Mouse (Mus musculus) cerebellum, postnatal 14 days (tissue): Measurements from ENCODE around the gene Mapk6.
"Not testable (repeated sequence)": the region's sequence is repeated elsewhere in the genome, so short reads cannot be mapped to it uniquely, and the experiment has no call there.

Experiments used
- DNase-seq, 2 experiments: peaks; one replicate each; pipeline ENCODE4 v3.0.0; 2021; ENCODE audit warnings: mixed read lengths in 2 of 2

Mapk6 gene

DNA sequence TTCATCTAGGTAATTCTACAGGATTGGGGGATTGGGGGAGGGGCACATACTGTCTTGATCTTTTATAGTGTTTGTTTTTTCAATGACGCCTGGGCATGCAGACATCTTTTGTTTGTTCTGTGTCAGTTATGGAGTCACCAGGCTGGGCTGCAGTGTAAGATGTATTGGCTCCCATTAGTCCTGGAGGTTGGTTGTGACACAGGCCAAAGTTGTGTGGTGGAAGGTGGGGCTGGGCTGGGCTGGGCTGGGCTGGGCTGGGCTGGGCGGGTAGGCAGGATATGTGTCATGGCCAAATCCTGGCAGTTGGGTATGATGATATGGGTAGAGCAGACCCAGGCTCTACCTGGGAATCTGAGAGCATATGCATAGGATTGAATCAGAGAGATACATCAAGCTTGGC, 31.0 kb downstream of the Mapk6 start:
- DNase-seq: no peak

DNA sequence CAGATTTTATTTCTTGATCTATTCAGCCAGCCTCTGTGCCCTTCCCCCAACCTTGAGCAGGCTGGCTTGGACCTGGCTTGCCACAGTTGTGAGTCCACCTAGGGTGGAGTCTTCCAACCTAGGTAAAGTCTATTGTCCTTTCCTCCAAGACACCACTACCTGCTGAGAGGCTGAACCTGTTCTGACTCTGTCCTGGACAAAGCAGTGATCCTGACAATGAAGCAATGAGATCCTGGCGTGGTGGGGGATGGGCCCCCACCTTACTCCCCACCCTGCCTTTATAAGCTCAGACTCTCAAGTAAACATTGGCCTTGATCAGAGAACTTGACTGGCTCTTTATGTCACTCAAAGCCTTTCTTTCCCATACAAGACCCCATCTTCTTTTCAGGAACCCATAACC, 33.4 kb downstream of the Mapk6 start:
- DNase-seq: no peak

- DNase-seq: peak; percentile 61 to 81
Observed at GRCm38 (mm10) chr9:75375606-75376005, 34.2 kb downstream of the Mapk6 start.

DNA sequence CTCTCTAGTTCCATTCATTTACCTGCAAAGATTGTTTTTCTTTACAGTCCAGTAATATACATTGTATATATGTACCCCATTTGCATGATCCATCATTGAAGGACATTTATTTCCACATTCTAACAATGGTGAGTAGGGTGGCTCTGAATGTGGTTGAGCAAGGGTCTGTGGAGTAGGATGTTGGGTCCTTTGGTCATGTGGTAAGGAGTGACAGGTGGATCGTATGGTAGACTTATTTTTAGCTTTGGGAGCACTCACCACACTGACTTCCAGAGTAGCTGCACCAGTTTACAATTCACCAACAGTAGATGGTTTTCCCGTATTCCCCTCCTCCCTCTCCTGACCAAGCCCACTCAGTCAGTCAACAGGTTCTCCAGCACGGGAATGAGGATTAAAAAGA, 41.0 kb downstream of the Mapk6 start:
- no peak for DNase-seq

DNA sequence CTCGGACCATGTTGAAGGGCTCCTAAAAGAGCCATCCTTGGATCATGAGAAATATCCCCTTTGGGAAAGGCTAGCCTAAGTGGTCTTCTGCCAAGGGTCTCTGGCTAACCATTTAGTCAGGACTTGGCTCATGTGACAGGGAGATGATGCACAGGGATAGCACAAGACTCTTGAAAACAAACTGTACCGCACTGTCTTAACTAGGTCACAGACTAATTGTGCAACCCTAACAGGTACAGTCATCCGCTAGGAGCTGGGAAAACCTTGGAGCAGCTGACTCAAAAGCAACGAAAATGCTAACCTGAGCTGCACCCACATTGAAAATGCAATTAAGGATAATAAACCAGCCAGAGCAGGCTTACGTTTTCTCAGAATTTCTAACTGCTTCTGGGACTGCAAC, 43.6 kb downstream of the Mapk6 start:
- no peak for DNase-seq

- DNase-seq: no peak
Observed at GRCm38 (mm10) chr9:75365195-75365594, 44.6 kb downstream of the Mapk6 start.

GRCm38 (mm10) chr9:75363702-75364101, 46.1 kb downstream of the Mapk6 start:
- not testable (repeated sequence) for DNase-seq

DNA sequence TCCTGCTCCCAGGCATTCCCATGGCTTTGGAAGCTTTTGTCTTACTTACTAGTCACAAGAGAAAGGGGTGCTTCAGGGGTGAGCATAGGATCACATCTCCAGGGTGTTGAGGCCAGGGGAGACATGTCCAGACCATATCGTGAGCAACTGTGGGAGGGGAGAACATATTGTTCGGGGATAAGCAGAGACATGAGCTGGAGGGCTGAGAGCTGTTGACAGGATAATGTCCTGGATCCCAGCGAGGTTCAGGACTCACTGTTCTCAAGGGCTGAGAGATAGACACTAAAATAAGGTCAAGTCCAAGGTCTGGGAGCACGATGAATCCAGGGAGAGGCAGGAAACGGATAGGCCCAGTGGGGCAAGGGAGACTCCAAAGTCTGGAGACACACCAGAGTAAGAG, 46.8 kb downstream of the Mapk6 start:
- no peak for DNase-seq

GRCm38 (mm10) chr9:75362201-75362600, 47.6 kb downstream of the Mapk6 start:
- DNase-seq: no peak

- peak; percentile 87 to 95 for DNase-seq
Observed at GRCm38 (mm10) chr9:75361699-75362098, 48.1 kb downstream of the Mapk6 start.

DNA sequence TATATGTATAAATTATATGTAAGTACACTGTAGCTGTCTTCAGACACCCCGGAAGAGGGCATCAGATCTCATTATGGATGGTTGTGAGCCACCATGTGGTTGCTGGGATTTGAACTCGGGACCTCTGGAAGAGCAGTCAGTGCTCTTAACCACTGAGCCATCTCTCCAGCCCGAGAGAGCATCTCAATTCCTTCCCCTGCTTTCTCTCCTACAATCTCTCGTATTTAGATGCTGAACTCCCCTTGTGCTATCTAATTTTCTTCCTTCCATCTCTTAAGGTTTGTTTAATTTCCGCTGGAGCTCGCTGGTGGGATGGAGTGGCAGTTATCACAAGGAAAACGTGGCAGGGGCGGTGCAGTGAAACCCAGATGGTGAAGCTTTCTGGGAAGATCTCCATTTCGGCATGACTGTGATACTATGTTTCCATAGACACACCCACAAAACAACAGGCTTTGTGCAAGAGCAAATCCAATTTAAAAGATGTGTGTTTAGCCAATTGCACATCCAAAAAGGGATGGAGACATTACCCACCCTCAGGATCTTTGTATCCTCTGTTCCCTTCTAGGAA, 52.6 kb downstream of the Mapk6 start:
- no peak for DNase-seq

- no peak for DNase-seq
Observed at GRCm38 (mm10) chr9:75355783-75356182, 54.0 kb downstream of the Mapk6 start.

DNA sequence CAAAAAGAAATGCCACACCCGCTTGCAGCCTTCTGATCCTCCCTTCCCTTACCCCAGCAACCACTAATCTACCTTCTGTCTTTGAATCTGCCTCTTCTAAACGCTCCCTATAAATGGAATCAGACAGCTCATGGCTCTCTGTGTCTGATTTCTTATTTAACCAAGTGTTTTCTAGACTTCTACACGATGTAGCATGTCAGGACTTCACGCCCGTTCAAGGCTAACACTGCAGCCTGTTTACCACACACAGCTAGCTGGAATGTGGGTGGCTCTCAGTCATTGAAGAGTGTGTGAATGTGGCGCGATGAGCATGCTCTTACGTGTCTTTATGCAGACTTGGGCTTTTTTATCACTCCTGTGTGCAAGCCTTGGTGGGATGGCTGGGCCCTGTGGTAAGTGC, 56.7 kb downstream of the Mapk6 start:
- no peak for DNase-seq

- DNase-seq: no peak
Observed at GRCm38 (mm10) chr9:75348641-75349040, 61.2 kb downstream of the Mapk6 start.

- DNase-seq: peak in 1 of 2 experiments; percentile 16
Observed at GRCm38 (mm10) chr9:75348066-75348465, 61.7 kb downstream of the Mapk6 start.

DNA sequence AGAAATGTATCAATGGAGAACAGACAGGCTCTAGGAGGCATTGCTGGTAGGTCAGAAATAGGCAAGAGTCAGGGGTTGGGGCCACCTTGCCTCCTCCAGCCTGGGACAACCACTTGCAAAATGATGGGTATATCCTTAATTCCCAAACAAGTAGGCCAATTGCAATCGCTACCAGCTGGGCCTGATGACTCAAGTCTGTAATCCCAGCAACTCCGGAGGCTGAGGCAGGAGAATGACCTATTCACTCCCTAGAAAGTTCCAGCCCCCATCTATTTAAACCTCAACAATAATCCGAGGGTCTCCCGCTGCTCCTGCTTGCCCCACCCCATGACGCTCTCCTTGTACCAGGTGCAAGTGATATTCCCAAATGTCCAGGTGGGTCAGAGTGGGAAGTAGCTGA, 62.3 kb downstream of the Mapk6 start, which contains the start of gene Bcl2l10:
Gene Bcl2l10, plus strand, starts transcription at position 301 of the 400 bp plus-strand sequence.
- DNase-seq: no peak

- no peak for DNase-seq
Observed at GRCm38 (mm10) chr9:75342433-75342832, 67.4 kb downstream of the Mapk6 start.

DNA sequence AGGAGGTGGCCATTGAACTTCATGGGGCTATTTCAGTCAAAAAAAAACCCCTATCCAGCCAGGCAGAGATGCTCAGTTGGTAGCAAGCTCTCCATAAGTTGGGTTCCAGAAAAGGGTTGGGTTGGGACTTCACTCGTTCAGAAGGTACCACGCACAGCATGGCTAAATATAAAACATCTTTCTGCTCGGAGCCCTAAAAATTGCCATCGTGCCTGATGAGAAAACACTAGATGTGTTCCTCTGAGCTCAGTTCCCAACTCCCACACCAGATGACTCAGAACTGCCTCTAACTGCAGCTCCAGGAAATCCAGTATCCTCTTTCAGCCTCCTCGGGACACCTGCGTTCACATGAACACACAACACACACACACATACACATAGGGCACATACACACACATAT, 71.8 kb downstream of the Mapk6 start:
- DNase-seq: no peak

DNA sequence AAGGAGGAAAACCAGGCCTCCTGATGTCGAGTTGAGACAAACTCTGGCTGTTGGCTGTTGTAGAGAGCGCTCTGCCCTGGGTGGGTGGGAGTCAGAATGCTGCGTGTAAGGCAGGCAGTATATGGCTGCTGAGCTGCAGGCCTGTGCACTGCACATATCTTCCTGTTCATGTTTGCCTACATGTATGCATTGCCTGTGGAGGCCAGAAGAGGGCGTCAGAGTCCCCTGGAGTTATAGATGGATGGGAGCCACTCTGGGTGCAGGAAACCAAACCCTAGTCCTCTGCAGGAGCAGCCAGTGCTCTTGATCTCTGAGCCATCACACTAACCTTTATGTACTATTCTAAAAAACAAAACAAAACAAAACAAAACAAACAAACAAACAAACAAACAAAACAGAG, 75.4 kb downstream of the Mapk6 start:
- no peak for DNase-seq

DNA sequence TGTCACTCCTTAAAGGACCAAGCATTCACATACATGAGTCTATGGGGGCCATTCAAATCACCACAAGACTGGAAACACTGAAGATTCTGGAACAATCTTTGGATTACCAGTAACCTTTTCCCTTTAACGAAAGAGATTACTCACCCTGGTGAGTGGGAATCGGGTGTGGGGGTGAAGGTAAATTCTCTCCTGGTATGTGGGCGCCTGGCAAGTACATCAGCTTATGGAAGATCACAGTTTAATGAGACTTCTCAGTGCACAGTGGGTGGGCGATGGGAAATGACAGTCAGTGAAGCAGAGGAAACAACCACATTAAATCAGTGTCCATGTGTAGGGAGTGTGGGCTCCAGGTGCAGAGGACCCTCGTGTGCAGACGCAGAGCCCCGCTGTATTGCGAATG, 79.0 kb downstream of the Mapk6 start:
- no peak for DNase-seq

DNA sequence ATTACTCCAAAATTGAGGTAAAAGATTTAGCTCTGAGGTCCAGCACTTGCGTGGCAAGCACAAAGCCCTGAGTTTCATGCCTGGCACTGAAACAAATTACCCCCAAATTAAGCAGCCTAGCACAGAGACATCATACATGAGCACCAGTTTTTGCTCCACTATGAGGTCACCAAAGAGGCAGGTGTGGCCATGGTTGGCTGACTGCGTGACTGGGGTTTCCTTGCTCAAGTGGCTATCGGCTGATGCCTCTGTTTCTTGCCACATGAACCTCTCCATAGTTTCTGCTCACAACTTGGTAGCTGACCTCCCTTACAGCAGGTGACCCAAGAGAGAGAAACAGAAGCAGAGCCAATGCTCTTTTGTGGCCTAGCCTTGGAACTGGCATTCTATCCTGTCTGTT, 81.8 kb downstream of the Mapk6 start:
- no peak for DNase-seq

DNA sequence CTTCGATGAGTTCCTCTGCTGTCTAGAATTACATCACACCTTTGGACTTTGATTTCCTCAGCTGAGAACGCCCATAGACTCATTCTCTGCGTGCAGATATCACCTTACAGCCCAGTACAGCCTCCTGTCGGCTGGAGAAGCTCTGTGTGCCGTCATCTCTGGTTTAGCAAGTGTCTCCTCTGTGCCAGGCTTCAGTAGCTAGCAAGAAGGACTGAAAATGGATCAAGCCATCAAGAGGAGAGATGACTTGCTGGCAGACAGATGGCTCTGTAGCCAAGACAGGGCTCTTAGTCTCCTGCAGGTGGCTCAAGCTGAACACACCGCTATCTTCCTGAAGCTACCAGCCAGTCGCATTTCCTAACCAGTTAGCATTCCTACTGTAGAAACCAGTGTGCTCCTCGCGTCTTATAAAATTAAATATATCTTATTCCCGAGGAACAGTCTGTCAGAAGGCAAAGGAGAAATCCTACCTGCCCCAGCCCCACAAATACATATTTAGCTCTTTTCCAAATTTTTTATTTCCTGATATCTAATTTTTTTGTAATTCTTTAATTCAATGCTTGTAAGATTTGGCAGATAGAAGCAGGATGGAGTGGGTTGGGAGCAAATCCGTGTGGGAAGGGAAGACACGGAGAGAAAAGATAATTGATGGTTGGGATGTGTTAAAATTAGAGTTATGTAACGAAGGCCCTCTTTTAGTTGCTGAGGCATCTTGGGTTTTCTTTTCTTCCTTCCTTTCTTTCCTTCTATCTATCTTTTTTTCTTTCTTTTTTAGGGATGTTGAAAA, 87.5 kb downstream of the Mapk6 start:
- peak; percentile 41 to 61 for DNase-seq

GRCm38 (mm10) chr9:75319365-75319764, 90.4 kb downstream of the Mapk6 start:
- DNase-seq: peak in 1 of 2 experiments; percentile 63
